Mouse (Mus musculus) spleen, adult 12 weeks (tissue): ENCODE data around the gene Smco3.
"Not testable (repeated sequence)": the region's sequence is repeated elsewhere in the genome, so short reads cannot be mapped to it uniquely, and the experiment has no call there.

Source experiments
- DNase-seq: peaks from one replicate; pipeline ENCODE4 v3.0.0; 2022; ENCODE audit warnings: low spot score

The Smco3 gene

DNA sequence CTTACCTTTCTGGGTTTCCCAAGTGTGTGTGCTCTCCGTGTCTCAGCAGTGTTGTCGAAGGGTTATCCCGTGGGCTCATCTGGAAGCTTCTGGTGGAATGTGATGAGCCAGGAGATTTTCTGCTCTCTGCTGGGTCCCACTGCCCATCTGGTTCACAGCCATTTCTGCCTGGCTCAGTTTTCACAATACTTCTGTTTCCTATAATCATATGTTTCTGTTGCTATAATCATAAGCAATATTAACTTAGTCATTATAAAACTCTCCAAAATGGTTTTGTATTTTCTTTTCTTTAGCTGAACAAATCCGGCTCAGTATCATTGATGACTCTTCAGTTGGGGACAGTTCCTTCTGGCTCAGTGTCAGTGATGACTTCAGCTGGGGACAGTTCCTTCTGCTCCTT is at the start of gene Smco3:
Gene Smco3, minus strand, starts transcription at position 101 of the 400 bp plus-strand sequence.
- no peak for DNase-seq

DNA sequence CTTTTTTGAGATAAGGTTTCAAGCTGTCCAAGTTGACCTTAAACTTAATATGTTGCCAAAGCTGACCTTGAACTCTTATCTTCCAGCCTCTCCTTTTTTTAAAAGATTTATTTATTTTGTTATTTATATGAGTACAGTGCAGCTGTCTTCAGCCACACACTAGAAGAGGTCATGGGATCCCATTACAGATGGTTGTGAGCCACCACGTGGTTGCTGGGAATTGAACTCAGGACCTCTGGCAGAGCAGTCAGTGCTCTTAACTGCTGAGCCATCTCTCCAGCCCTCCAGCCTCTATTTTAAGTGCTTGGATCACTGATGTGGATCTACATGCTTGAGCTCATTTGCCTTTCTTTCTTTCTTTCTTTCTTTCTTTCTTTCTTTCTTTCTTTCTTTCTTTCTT is 49.5 kb upstream of the Smco3 start:
- not testable (repeated sequence) for DNase-seq

DNA sequence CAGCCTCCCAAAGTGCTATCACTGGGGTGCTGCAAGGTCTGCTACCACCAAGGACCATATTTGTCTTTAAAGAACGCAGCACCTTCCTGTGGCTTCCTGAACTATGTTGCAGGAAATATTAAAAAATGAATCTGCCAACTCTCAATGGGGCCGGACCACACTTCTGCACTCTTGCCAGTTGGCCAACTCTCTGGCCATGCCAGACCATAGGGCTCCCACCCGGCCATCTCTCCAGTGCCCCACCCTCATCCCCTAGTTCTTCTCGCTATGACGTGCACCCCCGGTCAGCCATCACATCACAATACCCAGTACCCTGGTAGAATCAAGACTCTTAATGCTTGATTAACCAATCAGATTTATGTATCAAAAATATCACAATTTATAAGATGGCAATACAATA is 48.7 kb upstream of the Smco3 start:
- DNase-seq = no peak

DNA sequence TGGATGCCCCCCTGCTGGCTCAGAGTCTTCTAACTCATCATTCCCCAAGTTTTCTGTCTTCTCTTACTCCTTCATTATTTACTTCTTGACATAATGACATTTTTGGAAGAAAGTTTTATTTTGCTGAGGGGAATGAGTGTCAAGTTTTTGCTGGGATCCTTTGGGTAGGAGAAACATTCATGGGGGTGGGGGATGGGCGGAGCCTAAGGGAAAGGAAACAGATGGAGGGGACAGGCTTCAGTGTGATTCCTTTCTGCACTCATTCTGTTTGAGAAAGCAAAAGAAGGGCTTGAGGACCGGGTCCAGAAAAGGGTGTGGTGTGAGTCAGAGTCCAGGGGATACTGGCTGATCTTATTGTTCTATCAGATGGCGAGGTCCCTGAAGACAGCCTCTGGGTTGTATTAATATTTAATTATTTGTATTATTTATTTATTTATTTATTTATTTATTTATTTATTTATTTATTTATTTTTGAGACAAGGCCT is 48.2 kb upstream of the Smco3 start:
- DNase-seq = no peak

DNA sequence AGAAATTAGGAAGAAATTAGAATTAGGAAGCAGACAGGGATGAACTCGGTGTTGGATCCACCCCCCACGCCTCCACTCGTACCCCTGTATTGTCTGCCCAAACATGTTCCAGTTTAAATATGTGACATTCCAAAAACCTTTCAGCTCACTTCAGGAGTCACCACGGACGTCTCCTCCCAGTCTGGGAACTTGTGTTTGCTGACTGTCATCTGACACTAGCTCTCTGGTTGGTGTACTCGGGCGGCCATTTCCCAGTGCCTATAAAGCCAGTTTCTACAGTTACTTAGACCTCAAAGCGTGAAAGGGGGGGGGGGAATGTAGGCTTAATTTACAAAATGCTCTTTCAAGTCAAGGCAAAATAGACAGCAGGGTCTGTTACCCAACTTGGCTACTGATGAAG is 46.4 kb upstream of the Smco3 start:
- DNase-seq = no peak

DNA sequence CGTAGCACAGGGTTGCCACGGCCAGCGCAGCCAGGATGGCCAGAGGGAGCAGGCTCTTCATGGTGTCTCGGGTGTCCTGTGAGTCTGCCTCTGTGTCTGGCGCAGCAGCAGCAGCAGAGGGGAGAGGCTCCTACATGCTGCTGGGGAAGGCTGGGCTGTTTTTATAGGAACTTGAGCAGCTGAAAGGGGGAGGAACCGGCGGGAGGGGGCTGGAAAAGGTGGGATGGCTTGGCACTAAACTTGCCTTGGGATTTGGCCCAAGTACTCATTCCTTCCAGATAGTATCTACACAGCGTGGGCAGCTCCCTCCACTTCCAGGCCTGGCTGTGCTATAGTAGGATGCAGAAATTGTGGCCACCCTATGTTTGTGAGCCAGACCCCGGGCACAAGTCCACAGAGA is 40.4 kb upstream of the Smco3 start, which contains the start of gene Mgp:
Gene Mgp, minus strand, starts transcription at position 154 of the 400 bp plus-strand sequence.
- no peak for DNase-seq

DNA sequence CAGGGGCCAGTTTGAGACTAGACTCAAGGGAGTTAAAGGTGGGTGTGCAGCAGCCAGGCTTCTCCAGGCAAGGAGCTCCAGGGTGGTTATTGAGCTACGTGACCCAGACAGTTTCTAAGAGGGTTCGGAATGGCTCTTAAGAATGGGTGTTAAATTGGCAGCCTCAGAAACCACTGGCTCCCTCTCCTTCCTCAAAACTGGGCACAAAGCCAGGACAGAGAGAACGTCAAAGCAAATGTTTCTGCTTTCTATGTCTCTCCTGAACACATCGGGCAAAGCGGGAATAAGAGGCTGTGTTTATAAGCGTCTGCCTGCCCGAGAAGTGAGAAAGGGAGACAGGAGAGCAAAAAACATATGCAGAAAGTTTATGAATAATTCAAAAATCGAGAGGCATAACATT is 39.3 kb upstream of the Smco3 start:
- no peak for DNase-seq

DNA sequence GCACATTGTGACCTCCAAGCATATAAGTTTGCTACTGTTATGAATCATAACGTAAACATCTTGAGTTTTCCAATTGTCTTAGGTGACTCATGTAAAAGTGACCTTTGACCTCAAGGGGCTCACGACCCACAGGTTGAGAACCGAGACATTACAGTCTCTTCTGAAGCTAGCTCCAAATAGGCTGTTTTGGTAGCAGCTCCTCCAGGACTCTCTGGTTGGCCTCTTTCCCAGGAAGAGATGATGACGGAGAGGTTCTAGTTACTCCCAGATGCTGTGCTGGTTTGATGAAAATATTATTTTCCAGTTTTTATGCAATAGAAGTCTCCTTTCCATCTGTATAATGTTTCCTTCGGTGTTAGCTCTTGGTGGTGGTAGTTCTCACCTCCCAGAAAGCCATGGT is 33.7 kb upstream of the Smco3 start:
- no peak for DNase-seq

DNA sequence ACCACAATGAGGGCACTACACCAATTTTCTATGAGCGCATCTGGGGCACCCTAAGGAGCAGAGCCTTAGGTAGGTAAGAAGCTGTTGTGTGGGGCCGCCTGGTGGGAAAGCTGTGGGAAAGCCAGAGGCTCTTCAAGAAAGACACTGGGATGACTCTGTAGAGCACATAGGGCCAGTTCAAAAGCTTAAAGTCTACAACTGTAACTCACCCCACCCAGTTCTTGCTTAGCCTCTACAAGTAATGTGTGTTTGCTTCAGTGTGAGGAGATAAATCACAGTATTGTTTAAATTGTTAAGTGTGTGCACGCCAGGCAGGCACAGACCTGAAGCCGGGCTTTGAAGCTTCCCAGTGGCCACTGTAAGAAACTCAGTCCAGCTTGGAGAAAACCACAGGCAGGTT is 30.9 kb upstream of the Smco3 start:
- DNase-seq = no peak

DNA sequence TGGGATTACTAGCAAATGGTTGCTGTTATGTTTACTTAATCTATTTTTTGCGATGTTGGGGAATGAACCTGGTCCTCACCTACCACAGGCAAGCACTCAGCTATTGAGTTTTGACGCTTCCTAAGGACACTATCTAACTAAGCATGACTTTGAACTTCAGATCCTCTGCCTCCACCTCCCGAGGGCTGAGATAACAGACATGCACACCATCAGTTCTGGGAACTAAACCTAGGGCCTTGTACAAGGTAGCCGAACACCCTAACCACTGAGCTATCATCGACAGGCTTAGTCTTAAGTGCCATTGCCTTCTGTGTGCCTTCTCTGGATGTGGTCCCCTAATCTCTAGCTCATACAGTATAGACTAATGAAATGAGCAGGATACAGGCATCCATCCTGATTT is 30.1 kb upstream of the Smco3 start:
- DNase-seq = no peak

DNA sequence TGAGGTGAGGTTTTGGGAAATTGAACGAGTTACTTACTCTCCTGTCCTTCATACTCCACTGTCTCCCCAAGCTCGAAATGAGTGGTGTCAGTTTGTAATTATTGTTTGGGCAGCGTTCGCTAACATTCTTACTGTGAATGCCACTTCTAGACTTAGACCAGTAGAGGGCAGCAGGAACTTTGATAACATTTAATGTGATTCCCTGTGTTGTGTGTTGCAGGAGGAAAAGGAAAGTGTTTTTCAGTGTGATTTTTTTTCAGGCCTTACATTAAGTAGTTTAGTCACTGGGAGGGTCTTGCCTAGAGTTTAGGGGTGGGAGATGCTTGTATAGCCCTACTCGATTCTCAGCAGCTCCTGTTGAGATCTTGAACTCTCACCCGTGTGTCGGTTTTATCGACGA is 25.8 kb upstream of the Smco3 start:
- peak; percentile 5 for DNase-seq

DNA sequence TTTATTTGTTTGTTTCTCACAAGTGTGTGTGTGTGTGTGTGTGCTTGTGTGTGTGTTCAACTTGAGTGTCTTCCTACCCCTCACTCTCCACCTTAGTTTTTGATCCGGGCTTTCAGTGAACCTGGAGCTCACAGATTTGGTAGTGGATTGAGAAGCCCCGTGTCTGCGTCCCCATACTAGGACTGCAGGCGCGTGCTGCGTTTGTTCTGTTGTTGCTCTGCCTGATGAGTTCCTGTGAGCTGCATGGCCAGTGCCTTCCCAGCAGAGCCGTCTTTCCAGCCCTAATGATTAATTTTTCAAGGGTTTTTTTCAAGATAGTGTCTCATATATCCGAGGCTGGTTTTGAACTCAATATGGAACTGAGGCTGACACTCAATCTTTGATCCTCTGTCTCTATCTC is 23.2 kb upstream of the Smco3 start:
- DNase-seq = no peak

DNA sequence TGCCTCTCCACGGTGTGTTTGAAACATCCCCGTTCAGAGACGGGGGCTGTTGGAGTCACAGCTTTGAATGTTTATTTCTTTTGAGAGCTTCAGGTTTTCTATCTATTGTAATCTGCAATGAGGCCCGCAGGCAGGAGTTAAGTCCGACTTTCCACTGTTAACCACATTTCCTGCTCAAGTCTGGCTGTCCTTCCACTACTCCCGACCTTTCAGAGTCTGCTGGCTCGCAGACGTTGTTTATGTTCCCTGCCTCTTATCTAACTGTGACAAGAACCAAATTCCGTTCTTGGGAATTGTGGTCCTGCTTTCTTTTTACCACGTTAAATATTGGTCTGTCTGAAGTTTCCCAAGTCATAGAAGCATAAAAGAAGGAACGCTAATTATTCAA is 22.6 kb upstream of the Smco3 start:
- DNase-seq = no peak

DNA sequence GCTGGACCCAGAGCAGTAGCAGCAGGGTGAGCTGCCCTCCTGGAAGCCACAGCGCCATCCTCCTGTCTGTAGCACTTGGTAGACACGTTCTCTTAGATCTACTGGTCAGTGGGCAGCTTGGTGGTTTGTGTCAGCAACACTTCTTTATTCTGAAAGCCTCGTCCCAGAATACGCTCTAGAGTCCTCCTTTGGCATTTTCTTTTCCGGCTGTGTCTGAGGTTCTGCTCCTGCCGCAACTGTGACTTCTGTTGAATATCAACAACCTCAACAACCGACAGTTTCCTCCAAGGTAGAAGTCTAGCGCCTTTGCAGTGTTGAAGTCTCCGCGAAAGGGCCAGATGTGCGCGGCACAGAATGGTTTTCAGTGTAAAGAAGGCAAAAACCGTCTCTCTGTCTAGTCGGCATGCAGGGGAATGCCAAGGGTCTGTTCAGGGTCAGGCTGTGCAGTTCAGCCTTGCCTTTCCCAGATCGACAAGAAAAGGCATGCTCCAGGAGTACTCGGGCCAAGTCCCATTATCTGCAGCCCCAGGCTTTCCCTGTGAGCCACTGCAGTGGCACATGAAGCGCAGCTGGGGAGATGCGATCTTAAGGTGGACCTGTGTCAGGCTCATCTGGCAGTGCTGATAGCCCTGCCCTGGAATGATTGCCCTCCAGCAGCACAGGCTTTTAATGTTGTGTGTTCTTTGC is 22.1 kb upstream of the Smco3 start, which contains the start of gene Art4:
Gene Art4, minus strand, starts transcription at position 548 of the 687 bp plus-strand sequence.
- DNase-seq = peak; percentile 74

DNA sequence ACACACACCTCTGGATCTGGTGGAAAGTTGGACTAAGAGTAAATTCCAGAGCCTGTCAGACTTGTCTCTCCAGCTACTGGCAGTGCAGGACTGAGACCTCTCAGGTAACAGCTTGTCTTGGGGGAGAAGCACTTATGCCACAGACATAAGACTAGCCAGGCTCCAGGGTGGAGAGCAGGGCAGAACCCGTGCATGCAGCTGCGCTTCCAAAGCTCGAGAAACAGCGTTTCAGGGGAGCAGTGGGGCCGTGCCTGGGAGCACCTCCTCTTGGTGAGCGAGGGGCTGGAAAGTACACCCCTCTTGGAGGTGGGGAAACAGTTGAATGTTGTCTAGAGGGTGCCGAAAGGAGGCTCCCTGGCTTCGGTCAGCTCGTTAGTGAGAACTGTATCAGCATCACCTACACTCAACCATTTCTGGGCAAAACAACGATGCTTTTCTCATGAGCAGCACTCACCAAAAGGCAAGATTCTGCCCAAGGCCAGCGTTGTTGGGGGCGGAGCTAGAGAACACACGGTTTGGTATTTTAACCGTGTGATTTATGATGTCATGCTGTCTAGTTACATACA is 20.9 kb upstream of the Smco3 start:
- DNase-seq = peak; percentile 62

DNA sequence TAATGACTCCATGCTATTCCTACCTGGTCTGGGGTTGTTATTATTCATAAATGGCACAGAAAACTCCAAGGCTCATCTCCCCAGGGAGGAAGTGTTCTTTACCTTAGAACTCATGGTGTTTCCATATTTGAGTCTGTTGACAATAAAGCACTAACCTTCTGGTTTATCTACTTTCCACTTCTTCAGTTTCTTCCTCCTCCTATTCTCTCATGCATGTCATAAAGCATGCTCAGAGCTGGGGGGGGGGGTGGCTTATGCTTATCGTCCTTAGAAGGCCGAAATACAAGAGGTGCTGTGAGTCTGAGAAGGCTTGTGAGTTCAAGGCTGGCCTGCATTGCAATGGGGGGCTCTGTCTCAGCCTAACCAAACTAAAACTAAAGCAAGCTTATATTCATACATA is 19.9 kb upstream of the Smco3 start:
- DNase-seq = no peak

DNA sequence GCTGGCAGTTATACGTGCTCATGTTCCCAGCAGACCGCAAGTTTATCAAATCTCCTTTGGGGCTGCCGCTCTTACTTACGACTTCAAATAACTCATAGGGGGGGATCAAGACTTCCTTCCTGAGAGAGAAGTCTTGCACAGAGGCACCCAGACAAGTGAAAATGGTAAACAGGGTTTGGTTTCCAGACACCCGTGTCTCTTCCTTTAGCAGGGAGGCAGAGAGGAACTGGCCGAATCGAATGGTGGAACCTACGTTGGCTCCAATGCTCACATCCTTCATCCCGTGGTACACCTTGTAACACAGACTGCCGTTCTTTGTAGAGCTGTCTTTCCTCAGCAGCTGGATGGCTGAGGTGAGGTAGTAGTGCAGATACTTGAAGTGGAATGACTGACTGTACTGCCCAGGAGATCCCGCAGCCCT is 19.1 kb upstream of the Smco3 start:
- peak; percentile 9 for DNase-seq

DNA sequence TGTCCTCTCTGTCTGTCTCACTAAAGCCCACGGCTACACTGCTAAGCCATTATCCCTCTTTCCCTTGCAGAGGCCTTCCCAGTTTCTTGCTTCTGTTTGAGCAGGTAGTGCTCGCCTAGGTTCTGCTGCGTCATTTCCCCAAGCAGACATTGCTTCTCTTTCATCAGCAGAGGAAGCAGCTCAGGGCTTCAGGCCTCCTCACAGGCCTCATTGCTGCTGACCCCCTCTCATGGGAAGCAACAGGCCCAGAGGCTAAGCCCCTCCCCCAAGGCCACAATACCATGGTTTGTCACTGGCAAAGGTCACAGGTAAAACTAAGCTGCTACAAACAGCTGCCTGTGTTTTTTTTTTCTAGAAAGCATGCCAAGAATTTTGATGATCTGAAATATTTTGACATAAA is 17.5 kb upstream of the Smco3 start:
- DNase-seq = no peak

DNA sequence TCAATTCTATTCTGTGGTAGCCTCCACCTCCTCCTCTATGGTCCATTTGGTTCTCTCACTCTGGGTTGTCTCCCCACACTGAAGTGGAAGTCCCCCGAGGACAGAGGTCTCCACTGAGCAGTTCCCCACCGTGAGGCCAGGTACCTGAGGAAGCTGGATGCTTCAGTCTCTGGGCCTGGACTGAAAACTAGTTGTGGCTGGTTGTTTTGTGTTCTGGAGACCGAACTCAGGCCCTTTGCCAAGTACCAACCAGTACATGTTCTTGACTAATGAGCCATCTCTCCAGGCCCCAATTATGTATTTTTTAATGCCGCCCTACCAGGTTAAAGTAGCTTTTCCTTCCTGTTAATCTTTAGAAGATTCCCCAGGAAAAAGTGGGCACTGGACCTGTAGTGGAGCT is 17.1 kb upstream of the Smco3 start:
- no peak for DNase-seq

DNA sequence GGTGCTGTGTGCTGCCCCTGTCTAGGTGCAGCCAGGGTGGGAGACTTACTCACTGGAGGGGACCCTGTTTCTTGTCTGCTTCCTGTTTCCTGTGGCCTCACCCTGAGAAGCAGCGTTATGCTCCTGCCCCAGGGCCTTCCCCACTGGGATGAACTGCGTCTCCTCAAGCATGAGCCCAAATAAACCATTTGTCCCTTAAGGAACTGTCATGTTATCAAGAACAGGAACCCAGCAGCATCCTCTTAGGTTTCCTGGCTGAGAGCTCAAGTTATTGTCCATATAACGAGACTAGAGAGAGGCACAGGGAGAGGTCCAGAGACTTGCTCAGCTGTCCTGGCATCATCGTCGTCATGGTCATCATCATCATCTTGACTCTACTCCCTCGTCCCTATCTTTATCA is 15.0 kb upstream of the Smco3 start:
- DNase-seq = no peak

DNA sequence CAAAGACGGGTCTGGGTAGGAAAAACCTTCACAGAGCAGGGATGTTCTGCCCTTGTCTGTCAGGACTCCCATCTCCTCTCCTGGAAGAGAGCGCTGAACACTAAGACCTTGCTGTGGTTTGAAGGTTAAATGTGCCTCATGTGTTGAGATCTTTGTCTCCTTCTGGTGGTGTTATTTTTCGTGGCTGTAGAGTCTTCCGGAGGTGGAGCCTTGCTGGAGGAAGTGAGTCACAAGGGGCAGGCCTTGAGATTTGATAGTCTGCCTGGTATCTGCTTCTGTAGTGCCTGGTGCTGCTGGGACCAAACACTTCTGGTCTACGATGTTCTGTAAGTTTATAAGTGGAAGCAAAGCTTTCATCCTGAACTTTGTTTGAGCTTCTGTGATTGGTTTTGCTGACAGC is 13.7 kb upstream of the Smco3 start:
- no peak for DNase-seq

DNA sequence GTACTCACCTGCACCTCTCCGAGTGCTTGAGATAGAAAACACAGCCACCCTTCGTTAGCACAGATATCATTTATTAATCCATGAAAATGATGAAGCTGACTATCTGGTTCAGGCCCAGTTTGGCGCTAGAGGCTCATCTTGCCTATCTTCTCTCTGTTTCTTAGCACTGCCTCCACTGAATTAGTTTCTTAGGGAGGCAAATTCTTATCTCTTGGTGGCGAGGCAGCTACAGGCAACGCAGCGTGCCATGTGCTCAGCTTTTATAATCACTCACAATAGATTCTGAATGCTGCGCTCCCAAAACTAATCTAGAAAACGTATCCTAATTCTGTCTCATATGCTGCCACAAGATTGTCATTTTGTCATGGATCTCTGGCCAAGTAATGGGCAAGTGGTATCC is 13.1 kb upstream of the Smco3 start:
- no peak for DNase-seq

DNA sequence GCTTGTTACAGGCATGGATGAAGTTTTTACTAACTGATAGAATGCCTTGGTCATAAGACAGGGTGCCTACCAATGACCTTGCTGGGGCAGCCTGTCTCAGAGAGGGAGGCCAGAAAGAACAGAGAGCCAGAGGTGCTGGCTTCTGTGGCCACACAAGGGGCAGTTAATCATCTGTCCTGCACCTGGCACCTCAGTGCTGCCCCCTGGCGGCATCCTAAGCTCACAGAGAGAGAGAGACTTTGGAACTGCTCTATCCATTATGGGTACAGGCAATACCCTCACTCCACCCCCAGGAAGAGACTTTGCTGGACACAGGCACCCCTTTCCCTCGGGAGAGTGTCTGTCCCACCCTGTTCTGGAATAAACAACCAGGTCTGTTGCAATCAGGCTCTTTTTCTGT is 12.5 kb upstream of the Smco3 start:
- peak; percentile 71 for DNase-seq

DNA sequence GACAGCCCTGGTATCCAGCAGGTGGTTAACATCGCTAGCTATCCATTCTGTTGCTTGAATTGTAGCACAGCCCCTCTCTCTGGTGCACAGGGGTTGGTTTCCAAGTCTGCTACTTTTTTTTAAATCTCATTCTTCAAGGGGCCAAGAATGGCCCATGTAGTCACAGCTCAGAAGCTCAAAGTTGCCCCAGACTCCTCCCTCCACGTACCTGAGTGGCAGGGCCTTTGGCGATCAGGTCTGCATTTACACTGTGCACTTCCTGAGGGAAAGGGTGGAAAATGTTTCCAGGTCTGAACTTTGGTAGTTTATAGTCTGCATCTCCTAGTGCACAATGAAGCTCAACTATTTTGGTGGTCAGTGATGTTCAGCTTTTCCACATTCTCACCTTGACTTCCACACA is 12.0 kb upstream of the Smco3 start:
- DNase-seq = no peak
